Mouse (Mus musculus): Measurements from ENCODE around the gene Gm11011.
"Not testable (repeated sequence)": the region's sequence is repeated elsewhere in the genome, so short reads cannot be mapped to it uniquely, and the experiment has no call there.

Gene Gm11011

GRCm38 (mm10) chr2:169587645-169588044 is at the start of gene Gm11011:
TSS of gene Gm11011 (minus strand) at chr2:169587745.
- DNase-seq (ENCODE audit: extremely low read depth, insufficient read length, low spot score), result not testable (repeated sequence)

GRCm38 (mm10) chr2:169636414-169636813 is 48.9 kb upstream of the Gm11011 start:
- no peak for DNase-seq (ENCODE audit: extremely low read depth, insufficient read length, low spot score)

- no peak for DNase-seq (ENCODE audit: extremely low read depth, insufficient read length, low spot score)
Observed at GRCm38 (mm10) chr2:169635428-169635827, 47.9 kb upstream of the Gm11011 start.

- DNase-seq (ENCODE audit: extremely low read depth, insufficient read length, low spot score), result no peak
Observed at GRCm38 (mm10) chr2:169634619-169635382, 47.3 kb upstream of the Gm11011 start.

DNA sequence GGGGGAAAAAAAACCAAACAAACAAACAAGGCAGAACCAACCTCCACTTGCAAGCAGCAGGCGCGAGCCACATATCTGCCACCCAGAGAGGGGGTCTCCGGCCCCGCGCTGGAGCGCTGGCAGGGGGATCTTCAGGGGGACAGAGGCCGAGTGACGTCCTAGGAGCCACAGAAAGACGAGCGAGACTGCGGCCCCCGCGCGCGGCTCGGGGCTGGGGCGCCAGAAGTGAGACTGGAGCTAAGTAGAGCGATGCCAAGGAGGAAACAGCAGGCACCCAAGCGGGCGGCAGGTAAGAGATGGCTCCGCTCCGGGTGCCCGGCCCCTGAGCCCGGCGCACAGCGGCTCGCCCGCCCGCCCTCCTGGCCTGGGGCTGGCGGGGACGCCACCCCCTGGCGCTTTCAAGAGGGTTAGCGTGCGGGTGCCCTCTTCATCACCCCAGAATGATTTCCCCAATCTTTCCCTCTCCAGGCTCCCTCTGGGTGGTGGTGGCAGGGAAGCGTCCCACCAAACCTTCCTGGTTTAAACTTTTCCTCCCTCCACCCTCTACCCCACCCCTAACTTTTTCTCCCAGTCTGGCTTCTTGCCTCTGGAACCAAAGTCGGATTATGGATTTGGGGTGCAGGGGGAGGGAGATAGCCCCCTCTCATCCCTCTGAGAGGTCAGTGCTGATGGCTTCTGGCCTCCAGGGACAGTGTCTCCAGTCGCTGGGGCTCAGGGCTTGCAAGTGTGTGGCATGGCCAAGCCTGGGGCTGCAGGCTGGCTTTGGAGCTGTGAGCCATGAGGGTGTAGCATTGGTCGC is 46.1 kb upstream of the Gm11011 start:
- no peak for DNase-seq (ENCODE audit: extremely low read depth, insufficient read length, low spot score)

- DNase-seq (ENCODE audit: extremely low read depth, insufficient read length, low spot score), result no peak
Observed at GRCm38 (mm10) chr2:169632338-169633151, 45.0 kb upstream of the Gm11011 start, which contains the start of gene Tshz2. TSS of gene Tshz2 (plus strand) at chr2:169633013.

DNA sequence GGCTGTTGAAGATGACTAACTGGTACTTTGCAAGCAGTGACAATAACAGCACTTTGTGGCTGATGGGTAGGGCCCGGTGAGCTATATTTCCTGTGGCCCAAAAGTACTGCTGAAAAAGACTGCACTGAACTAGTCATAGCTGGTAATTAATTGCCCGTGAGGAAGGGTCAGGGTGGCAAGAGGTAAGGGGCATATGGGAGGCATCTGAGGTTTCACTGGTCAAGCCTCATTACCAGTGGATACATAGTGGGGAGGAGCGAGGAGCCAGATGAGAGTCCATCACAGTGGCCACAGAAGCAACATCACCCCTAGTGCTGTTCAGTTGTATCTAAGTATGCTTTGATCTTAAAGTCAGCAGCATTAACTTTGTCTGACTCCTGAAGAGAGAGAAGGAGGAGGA is 42.5 kb upstream of the Gm11011 start:
- DNase-seq (ENCODE audit: extremely low read depth, insufficient read length, low spot score), result no peak

DNA sequence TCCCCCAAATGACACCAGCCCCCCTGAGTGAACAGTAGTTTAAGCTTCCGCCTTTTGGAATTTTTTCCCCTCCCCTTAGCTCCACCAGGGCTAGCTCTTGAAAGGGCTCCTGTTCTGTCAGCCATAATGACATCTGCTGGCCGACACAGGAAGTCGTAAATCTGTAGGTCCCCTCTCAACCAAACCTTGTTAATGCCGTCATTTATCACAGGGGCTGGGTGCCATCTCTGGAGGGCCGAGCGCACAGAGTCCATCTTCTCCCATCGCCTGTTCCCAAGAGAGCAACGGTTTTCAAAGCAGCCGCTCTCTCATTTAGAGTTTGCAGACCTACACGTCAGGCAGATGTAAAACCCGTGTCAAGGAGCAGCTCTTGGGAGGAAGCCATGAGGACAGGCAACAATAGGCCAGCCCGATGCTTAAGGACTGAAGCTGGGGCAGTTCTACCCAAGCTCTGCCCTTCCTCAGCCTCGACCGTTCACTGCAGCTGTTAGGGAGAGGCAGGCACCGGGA is 33.7 kb upstream of the Gm11011 start:
- DNase-seq (ENCODE audit: extremely low read depth, insufficient read length, low spot score), result no peak

DNA sequence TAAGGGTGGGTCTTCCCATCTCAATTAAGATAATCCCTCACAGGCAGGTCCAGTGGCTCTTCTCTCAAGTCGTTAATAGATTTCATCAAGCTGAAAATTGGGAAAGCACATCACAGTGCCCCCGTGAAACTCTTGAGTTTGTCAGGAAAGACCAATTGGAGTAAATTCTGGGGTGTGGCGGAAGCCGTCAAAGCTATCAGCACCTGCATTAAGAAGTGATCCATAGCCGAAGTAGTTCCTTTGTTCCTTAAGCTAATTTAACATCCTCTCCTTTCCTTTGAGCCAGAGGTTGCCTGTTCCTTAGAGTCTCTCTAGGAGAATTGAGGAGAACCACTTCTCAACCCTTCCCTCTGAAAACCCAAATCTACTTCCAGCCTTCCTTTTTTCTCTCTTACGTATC is 28.5 kb upstream of the Gm11011 start:
- no peak for DNase-seq (ENCODE audit: extremely low read depth, insufficient read length, low spot score)

GRCm38 (mm10) chr2:169614683-169615082 is 27.1 kb upstream of the Gm11011 start:
- DNase-seq (ENCODE audit: extremely low read depth, insufficient read length, low spot score), result no peak

GRCm38 (mm10) chr2:169611557-169611956 is 24.0 kb upstream of the Gm11011 start:
- DNase-seq (ENCODE audit: extremely low read depth, insufficient read length, low spot score), result no peak

DNA sequence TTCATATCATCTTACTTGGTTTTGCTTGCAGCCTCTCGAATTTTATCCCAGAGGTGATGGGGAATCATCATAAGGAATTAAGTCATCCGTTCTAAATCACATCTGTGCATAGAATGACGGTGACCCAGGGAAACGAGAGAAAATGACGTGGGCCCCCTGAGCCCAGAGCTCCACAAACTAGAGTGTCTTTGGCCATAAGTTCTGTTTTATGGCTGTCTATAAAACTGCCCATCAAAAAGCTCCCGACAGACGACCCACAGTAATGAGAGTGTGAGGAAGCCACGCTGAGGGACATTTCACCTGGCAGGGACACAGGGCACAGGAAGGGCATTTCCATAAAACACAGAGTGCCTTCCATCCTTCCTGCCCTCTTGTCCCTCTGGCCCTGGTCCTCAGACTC is 23.3 kb upstream of the Gm11011 start:
- DNase-seq (ENCODE audit: extremely low read depth, insufficient read length, low spot score), result no peak

GRCm38 (mm10) chr2:169609956-169610355 is 22.4 kb upstream of the Gm11011 start:
- no peak for DNase-seq (ENCODE audit: extremely low read depth, insufficient read length, low spot score)

GRCm38 (mm10) chr2:169607787-169608186 is 20.2 kb upstream of the Gm11011 start:
- no peak for DNase-seq (ENCODE audit: extremely low read depth, insufficient read length, low spot score)

- DNase-seq (ENCODE audit: extremely low read depth, insufficient read length, low spot score), result no peak
Observed at GRCm38 (mm10) chr2:169606901-169607678, 19.5 kb upstream of the Gm11011 start.

DNA sequence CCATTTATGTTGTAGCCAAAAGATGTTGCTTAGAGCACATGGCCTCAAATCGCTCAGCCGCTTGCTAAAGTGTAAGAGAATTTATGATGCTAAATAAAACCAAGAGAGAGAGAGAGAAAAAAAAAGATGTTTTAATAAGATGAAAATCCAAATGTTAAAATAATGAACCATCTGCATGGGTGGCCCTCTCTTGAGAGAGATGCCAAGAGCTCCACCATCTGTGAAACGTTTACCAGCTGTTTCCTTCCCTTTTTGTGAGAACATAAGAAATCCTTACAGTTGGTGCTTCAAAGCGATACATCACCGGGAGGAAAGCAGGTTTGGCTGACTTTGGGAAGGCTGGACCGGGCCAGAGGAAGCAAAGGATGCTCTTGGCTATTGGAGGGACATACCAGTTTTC is 12.6 kb upstream of the Gm11011 start:
- DNase-seq (ENCODE audit: extremely low read depth, insufficient read length, low spot score), result no peak

DNA sequence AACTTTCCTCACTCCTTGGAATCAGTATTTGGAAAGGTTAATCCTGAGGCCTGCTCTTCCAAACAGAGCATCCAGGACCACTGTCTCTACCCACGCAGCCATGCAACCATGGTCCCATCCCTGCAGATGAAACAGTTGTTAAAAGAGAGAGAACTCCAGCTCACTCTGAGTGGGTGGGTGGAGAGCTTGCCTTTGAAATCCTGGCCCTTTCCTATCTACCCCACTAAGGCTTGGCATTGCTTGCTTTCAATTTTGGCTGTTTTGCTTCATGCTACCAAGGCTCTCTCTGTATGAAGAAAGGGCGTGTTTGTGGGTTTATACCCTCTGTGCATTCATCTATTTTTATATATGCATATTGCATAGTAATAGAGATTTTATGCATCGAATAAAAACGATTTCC is 12.0 kb upstream of the Gm11011 start:
- no peak for DNase-seq (ENCODE audit: extremely low read depth, insufficient read length, low spot score)

DNA sequence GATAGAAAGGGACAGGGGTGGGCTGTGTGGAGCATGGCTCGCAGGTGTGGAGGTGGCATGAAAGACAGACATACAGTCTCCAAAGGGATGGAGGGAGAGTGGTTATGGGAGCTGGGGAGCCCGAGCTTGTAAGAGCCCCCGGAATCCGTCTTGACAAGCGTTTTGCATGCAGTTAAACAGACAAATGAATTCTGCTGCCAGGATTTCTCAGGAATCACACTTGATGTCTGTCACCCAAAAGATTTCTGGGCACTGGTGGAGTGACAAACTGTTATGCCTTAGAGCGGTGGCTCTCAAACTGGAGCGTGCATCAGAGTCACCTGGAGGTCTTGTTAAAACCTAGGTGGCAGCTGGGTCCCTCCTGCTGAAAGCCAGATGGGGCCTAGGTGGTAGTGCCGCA is 10.4 kb upstream of the Gm11011 start:
- no peak for DNase-seq (ENCODE audit: extremely low read depth, insufficient read length, low spot score)

DNA sequence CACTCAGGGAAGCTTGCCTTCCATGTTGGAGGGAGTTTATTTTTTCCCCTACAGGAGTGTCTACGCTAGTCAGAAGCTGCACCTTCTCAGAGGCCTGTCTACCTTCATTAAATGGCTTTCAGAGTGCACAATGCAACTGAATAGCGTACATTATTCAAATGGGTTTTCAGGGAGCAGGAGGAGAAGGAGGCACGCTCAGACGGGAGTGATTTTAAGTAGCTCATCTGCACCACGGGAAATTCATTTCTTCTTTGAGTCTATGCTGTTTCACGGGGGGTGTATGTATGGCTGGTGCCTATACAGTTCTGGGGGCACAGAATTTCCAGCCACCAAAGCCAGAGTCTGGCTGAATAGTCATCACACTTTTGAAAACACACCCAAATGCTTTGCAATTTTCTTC is 9.8 kb upstream of the Gm11011 start:
- no peak for DNase-seq (ENCODE audit: extremely low read depth, insufficient read length, low spot score)

GRCm38 (mm10) chr2:169593742-169594141 is 6.2 kb upstream of the Gm11011 start:
- no peak for DNase-seq (ENCODE audit: extremely low read depth, insufficient read length, low spot score)

All from 3134 (cell line).